Mouse (Mus musculus): ENCODE results near the gene Tmod1. TPM values are rescaled to one million over a fixed set of nuclear protein-coding genes. Genes with fewer than 3 reads are reported as not detected.

The Tmod1 gene
- polyA plus RNA-seq, 1 experiment, result 0.56 TPM

DNA sequence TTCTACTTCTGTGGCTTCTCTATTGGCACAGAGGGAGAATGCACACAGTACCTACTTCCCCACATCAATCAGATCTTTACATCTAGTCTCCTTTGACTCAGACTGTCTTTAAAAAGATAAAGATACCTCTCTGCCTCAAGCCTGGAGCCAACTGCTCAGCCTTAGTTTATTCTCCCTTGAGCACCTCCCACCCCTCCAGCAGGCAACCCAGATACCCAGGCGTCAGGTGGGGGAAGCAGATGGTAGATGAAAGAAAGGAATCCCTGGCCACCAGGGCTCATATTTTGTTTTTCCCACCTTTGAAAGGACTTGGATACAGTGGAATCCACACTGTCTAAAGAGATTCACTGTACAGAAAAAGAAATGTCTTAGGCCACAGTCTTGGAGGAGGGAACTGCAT is 29.8 kb downstream of the Tmod1 start:
- Histone ChIP-seq H3K27ac (ENCODE audit: insufficient read depth, low read length) (no peak overlapping the region), H3K4me1 (ENCODE audit: control insufficient read depth, insufficient read depth, low read length) (no peaks in the 10 kb centered on the region), H3K4me3 (ENCODE audit: insufficient read depth, low read length) (no peak overlapping the region)
- TF ChIP-seq CTCF (IDR thresholded peaks at IDR 0.05; ENCODE audit: borderline replicate concordance, insufficient read depth, low read length) (no peak), POLR2A (IDR thresholded peaks at IDR 0.05; ENCODE audit: low read depth, low read length) (no peak)

DNA sequence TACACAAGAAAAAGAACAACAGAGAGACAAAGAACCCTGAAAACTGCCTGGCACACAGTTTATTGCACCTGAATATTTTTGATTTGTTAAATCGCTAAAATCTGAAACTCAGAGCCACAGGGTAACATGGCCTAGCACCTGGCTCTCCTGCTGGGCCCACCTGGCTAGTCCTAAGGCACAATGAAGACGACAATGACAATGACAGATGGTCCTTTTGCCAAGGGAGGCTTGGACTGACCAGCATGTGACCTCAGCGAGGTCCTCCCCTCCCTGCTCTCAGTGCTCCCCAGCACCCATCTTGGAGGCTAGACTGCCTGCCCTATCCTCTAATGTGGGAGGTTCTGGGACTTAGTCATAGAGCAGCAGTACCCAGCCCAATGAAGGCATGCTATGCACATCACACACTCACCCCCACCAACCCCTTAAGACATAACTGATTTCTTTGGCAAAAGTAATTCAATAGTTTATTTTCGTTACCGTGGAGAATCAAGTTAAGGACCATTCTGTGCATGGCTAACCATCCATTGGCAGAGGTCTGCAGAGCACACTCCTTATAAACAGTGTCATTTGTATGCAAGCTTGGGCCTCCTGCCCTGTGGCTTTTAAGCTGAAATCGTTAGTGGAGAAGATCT is 31.2 kb downstream of the Tmod1 start:
- Histone ChIP-seq H3K4me1 (ENCODE audit: control insufficient read depth, insufficient read depth, low read length) (peaks cover 2% of the 10 kb centered on the region; the same call in 1 of the 2 replicates), H3K4me3 (ENCODE audit: insufficient read depth, low read length) (no peak overlapping the region), H3K27ac (ENCODE audit: insufficient read depth, low read length) (no peak overlapping the region)
- TF ChIP-seq CTCF (IDR thresholded peaks at IDR 0.05; ENCODE audit: borderline replicate concordance, insufficient read depth, low read length) (no peak), POLR2A (IDR thresholded peaks at IDR 0.05; ENCODE audit: low read depth, low read length) (no peak)

DNA sequence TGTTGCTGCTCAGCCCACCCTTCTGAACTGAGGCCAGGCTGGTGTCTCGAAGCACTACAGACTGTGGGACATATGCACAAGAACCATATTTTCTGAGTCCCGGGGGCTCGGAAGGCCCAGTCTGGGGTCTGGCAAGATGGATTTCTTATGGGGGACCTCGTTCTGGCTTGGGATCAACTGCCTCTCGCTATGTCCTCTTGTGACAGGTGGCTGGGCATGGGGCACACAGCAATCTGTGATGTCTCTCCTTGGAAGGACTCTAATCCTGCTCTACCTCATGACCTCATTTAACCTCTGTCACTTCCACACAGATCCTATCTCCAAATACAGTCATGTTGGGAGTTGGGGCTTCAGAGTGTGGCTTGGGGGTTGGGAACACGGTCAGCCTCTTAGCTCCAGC is 33.9 kb downstream of the Tmod1 start:
- no peak overlapping the region for H3K27ac ChIP-seq (ENCODE audit: insufficient read depth, low read length)
- no peak overlapping the region for H3K4me3 ChIP-seq (ENCODE audit: insufficient read depth, low read length)
- TF ChIP-seq POLR2A (IDR thresholded peaks at IDR 0.05; ENCODE audit: low read depth, low read length) (no peak), CTCF (IDR thresholded peaks at IDR 0.05; ENCODE audit: borderline replicate concordance, insufficient read depth, low read length) (no peak)
- peaks cover 2% of the 10 kb centered on the region; the same call in 1 of the 2 replicates for H3K4me1 ChIP-seq (ENCODE audit: control insufficient read depth, insufficient read depth, low read length)

DNA sequence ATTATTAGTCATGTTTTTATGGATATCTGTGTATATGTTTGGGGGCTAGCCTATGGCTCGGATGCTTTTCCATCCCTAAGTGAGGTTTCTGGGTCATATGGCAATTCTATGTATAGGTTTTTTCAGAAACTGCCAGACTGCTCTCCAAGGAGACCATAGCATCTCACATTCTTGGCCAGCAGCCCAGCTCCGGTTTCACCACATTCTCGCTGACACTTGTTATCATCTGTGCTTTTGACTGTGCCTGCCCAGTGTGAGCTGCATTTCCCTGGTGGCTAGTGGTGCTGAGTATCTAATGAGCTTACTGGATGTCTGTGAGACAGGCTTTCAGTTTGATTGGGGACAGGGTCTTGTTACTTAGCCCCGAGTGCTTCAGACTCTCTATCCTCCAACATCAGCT is 35.0 kb downstream of the Tmod1 start:
- H3K27ac ChIP-seq (ENCODE audit: insufficient read depth, low read length), result no peak overlapping the region

DNA sequence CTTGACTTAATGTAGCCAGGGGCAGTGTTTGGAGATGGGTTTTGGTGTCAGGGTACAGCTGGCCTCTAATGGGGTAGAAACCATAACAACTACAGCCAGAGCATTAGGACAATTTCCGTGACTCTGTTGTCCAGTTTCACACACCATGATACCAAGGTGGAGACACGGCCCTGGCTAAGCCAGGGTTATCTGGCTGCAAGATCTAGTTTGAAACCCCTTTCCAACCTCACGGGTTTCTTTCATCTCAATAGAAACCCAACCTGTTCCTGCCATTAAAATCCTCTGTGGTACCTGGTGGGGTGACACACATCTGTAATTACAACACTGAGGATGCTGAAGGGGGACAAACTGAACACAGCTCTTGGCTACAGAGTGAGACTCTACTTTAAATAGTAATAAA is 36.9 kb downstream of the Tmod1 start:
- Histone ChIP-seq H3K4me3 (ENCODE audit: insufficient read depth, low read length) (no peak overlapping the region), H3K4me1 (ENCODE audit: control insufficient read depth, insufficient read depth, low read length) (peaks cover 2% of the 10 kb centered on the region; the same call in 1 of the 2 replicates), H3K27ac (ENCODE audit: insufficient read depth, low read length) (no peak overlapping the region)
- TF ChIP-seq POLR2A (IDR thresholded peaks at IDR 0.05; ENCODE audit: low read depth, low read length), result no peak
- TF ChIP-seq CTCF (IDR thresholded peaks at IDR 0.05; ENCODE audit: borderline replicate concordance, insufficient read depth, low read length), result no peak

More for the DNA sequence above, 35.0 kb downstream of the Tmod1 start:
- Histone ChIP-seq H3K4me3 (ENCODE audit: insufficient read depth, low read length) (no peak overlapping the region), H3K4me1 (ENCODE audit: control insufficient read depth, insufficient read depth, low read length) (peaks cover 2% of the 10 kb centered on the region; the same call in 1 of the 2 replicates)
- TF ChIP-seq CTCF (IDR thresholded peaks at IDR 0.05; ENCODE audit: borderline replicate concordance, insufficient read depth, low read length) (no peak), POLR2A (IDR thresholded peaks at IDR 0.05; ENCODE audit: low read depth, low read length) (no peak)

DNA sequence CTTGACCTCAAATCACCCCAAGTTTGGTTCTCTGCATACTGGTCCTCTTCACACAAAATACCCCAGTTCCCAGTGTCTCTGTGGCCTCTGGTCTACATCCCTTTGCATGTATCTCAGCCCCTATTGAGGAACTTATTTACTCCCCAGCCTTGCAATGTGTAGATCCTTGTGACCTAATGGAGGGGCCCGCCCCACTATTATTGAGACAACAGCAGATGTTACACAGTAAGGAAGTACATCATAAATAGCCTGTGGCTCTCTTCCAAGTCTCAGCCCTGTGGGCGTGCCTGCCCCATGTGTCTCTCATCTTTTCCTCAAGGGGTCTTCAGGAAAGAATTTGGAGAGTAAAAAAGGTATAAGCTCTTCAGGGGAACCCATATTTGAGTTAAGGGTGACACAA is 38.2 kb downstream of the Tmod1 start:
- Histone ChIP-seq H3K4me1 (ENCODE audit: control insufficient read depth, insufficient read depth, low read length) (peaks cover 2% of the 10 kb centered on the region; the same call in 1 of the 2 replicates), H3K4me3 (ENCODE audit: insufficient read depth, low read length) (no peak overlapping the region), H3K27ac (ENCODE audit: insufficient read depth, low read length) (no peak overlapping the region)
- TF ChIP-seq CTCF (IDR thresholded peaks at IDR 0.05; ENCODE audit: borderline replicate concordance, insufficient read depth, low read length) (no peak), POLR2A (IDR thresholded peaks at IDR 0.05; ENCODE audit: low read depth, low read length) (no peak)

DNA sequence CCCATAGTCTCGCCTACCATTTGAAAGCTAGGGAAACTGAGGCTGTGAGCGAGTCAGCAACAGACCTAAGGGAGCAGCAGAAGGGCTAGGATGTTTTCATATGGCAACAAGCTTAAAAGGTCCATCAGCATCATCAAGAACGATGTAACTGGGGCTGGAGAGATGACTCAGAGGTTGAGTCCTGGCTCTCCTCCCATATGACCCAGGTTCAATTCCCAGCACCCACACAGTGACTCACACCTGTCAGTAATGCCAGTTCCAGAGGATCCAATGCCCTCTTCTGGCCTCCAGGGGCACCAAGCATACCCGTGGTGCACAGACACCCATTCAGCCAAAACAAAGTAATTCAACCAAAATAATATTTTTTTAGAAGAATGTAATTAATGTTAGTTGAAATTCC is 41.5 kb downstream of the Tmod1 start:
- no peak overlapping the region for H3K27ac ChIP-seq (ENCODE audit: insufficient read depth, low read length)
- TF ChIP-seq POLR2A (IDR thresholded peaks at IDR 0.05; ENCODE audit: low read depth, low read length), result no peak
- no peaks in the 10 kb centered on the region for H3K4me1 ChIP-seq (ENCODE audit: control insufficient read depth, insufficient read depth, low read length)
- H3K4me3 ChIP-seq (ENCODE audit: insufficient read depth, low read length), result no peak overlapping the region

DNA sequence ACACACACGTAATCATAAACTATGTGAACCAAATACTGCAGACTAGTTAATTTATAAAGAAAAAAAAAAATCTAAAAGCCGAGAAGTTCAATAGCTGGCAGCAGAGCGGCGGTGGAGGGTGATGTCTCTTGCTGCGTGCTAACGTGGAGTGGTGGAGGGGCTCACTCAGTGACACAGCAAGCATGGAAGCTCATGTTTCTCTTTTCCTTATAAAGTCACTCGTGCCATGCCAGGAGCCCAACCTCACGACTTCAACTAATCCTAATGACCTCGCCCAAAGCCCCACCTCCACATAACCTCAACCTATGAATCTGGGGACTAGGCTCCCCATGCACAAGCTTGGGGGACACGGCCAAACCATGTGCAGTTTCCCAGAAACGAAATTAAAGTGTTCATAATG is 43.8 kb downstream of the Tmod1 start:
- no peak for TF ChIP-seq CTCF (IDR thresholded peaks at IDR 0.05; ENCODE audit: borderline replicate concordance, insufficient read depth, low read length)
- Histone ChIP-seq H3K4me3 (ENCODE audit: insufficient read depth, low read length) (no peak overlapping the region), H3K4me1 (ENCODE audit: control insufficient read depth, insufficient read depth, low read length) (no peaks in the 10 kb centered on the region), H3K27ac (ENCODE audit: insufficient read depth, low read length) (no peak overlapping the region)

DNA sequence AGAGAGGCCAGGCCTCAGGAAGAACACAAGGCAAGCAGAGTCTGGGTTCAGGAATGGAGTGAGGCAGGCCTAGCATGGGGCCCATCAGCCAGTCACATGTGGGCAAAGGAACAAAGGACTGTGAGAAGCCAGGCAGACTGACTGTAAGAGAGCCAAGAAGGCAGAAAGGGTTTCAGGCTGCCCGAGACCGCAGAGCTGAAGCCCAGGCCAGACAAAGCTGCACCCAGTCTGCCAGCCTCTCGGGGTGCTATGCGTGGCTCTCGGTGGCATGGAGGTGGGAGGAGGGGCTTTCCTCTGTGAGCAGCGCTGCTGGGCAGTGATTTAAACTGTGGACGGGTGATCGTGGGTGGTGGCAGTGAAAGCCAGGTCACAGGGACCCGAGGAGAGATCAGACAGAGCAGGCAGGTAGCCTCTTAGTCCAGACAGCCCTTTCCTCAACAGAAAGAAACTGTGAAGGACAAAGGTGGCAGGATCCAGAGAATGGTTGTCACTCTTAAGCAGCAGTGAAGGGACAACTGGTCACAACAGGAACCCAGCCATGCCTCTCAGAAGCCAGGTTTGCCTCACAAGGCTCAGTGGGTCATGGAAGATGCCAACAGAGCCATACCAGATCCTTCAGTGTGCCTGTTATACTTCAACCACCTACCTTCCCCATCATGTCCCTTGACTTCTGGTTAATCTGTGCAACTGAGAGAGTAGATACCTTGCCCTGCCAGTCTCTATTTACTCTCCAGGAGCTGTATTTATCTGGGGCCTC is 45.9 kb downstream of the Tmod1 start:
- TF ChIP-seq CTCF (IDR thresholded peaks at IDR 0.05; ENCODE audit: borderline replicate concordance, insufficient read depth, low read length), result no peak
- no peak for TF ChIP-seq POLR2A (IDR thresholded peaks at IDR 0.05; ENCODE audit: low read depth, low read length)
- H3K4me1 ChIP-seq (ENCODE audit: control insufficient read depth, insufficient read depth, low read length), result peaks cover 2% of the 10 kb centered on the region; the same call in 1 of the 2 replicates
- H3K4me3 ChIP-seq (ENCODE audit: insufficient read depth, low read length), result no peak overlapping the region
- H3K27ac ChIP-seq (ENCODE audit: insufficient read depth, low read length), result no peak overlapping the region

DNA sequence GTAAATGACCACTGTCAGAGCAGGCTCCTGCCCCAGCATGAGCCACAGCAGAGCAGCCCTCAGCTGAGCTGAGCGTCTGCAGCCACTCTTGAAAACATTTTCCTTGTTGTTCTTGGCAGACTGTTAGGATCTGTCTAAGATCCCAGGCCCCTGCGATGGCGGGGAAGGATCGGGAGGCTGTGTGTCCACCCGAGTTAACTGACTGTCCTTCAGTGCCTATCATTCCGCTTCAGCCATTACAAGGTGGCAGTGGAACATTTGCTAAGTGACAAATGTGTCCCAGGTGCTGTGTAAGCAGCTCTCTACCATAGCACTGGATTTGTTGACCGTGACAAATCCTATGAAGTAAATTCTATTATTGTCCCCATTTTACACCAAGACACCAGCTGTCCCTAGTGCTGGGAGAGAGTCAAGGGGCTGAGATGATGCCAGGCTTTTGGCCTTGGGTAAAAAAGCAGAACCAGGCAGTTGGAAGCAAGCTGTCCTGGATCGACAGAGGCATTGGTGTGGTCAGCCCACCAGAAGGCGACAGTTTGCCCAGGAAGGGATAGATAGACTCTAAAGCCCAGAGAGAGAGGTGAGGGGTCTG is 46.6 kb downstream of the Tmod1 start:
- Histone ChIP-seq H3K4me1 (ENCODE audit: control insufficient read depth, insufficient read depth, low read length) (peaks cover 2% of the 10 kb centered on the region; the same call in 1 of the 2 replicates), H3K27ac (ENCODE audit: insufficient read depth, low read length) (no peak overlapping the region), H3K4me3 (ENCODE audit: insufficient read depth, low read length) (no peak overlapping the region)
- no peak for TF ChIP-seq CTCF (IDR thresholded peaks at IDR 0.05; ENCODE audit: borderline replicate concordance, insufficient read depth, low read length)
- no peak for TF ChIP-seq POLR2A (IDR thresholded peaks at IDR 0.05; ENCODE audit: low read depth, low read length)

Data from embryonic fibroblast, embryonic 13.5 days (primary cell).